Mouse (Mus musculus) layer of hippocampus, adult 11-12 months (tissue): Measurements from ENCODE around the gene Serinc3.
A peak's percentile ranks its signal among the peaks of the same experiment; 100 is the strongest.
"Not testable (repeated sequence)": the region's sequence is repeated elsewhere in the genome, so short reads cannot be mapped to it uniquely, and the experiment has no call there.

Source experiments
- DNase-seq: peaks from one replicate; pipeline ENCODE4 v3.0.0; 2022; ENCODE audit warnings: low spot score

Gene Serinc3

GRCm38 (mm10) chr2:163631223-163631622 lies 13.7 kb downstream of the Serinc3 start:
- DNase-seq: no peak

- not testable (repeated sequence) for DNase-seq
Observed at GRCm38 (mm10) chr2:163621401-163621800, 23.5 kb downstream of the Serinc3 start.

- no peak for DNase-seq
Observed at GRCm38 (mm10) chr2:163620451-163620850, 24.5 kb downstream of the Serinc3 start.

- DNase-seq: no peak
Observed at GRCm38 (mm10) chr2:163617874-163618273, 27.1 kb downstream of the Serinc3 start.

GRCm38 (mm10) chr2:163617232-163617863 lies 27.6 kb downstream of the Serinc3 start:
- no peak for DNase-seq

GRCm38 (mm10) chr2:163616652-163617227 lies 28.2 kb downstream of the Serinc3 start:
- DNase-seq: no peak

- no peak for DNase-seq
Observed at GRCm38 (mm10) chr2:163615906-163616651, 28.9 kb downstream of the Serinc3 start.

- no peak for DNase-seq
Observed at GRCm38 (mm10) chr2:163615401-163615800, 29.5 kb downstream of the Serinc3 start.

- no peak for DNase-seq
Observed at GRCm38 (mm10) chr2:163613990-163614389, 30.9 kb downstream of the Serinc3 start.

- no peak for DNase-seq
Observed at GRCm38 (mm10) chr2:163613206-163613605, 31.7 kb downstream of the Serinc3 start.

- no peak for DNase-seq
Observed at GRCm38 (mm10) chr2:163611176-163611575, 33.8 kb downstream of the Serinc3 start.

- DNase-seq: no peak
Observed at GRCm38 (mm10) chr2:163609281-163609975, 35.5 kb downstream of the Serinc3 start.

- no peak for DNase-seq
Observed at GRCm38 (mm10) chr2:163608008-163608407, 36.9 kb downstream of the Serinc3 start.

- DNase-seq: no peak
Observed at GRCm38 (mm10) chr2:163606161-163606560, 38.8 kb downstream of the Serinc3 start.

- DNase-seq: peak; percentile 89
Observed at GRCm38 (mm10) chr2:163602101-163602971, 42.6 kb downstream of the Serinc3 start, which contains the start of gene Ttpal. TSS of gene Ttpal (plus strand) at chr2:163602314.

GRCm38 (mm10) chr2:163601712-163602100 lies 43.2 kb downstream of the Serinc3 start:
- no peak for DNase-seq

- DNase-seq: no peak
Observed at GRCm38 (mm10) chr2:163601066-163601465, 43.9 kb downstream of the Serinc3 start.

- DNase-seq: peak; percentile 56
Observed at GRCm38 (mm10) chr2:163599226-163599625, 45.7 kb downstream of the Serinc3 start.

- DNase-seq: peak; percentile 53
Observed at GRCm38 (mm10) chr2:163597661-163598060, 47.3 kb downstream of the Serinc3 start.

GRCm38 (mm10) chr2:163596873-163597155 lies 48.1 kb downstream of the Serinc3 start:
- no peak for DNase-seq

GRCm38 (mm10) chr2:163596057-163596872 lies 48.7 kb downstream of the Serinc3 start:
- no peak for DNase-seq
